8 mouse cellular contexts compared by ENCODE assay signal in genomic region chr5:117068808-117069497, GRCm38 (mm10). TPM values are rescaled to one million over a fixed set of nuclear protein-coding genes. Genes with fewer than 3 reads are reported as not detected.
DNase-seq lines count a peak whose midpoint lies in the region; ATAC-seq lines count a peak whose summit lies in the region.

No protein-coding gene starts in this region.

- no peaks in the 10 kb centered on the region for H3K27me3 ChIP-seq in heart, embryonic 16.5 days (ENCODE audit: control insufficient read depth, insufficient read depth, low read length)
- no peaks in the 10 kb centered on the region for H3K27me3 ChIP-seq in midbrain, embryonic 14.5 days (ENCODE audit: control insufficient read depth, insufficient read depth, low read length)

- H3K9me3 ChIP-seq in heart, embryonic 16.5 days (replicated peaks; ENCODE audit: control insufficient read depth, low read length) = peaks cover 5% of the 10 kb centered on the region; the same call in 1 of the 2 replicates
- no peaks in the 10 kb centered on the region for H3K9me3 ChIP-seq in midbrain, embryonic 14.5 days (ENCODE audit: control insufficient read depth, low read length)

- H3K4me1 ChIP-seq in heart, embryonic 16.5 days (ENCODE audit: control insufficient read depth, insufficient read depth, low read length) = peaks cover 6% of the 10 kb centered on the region; the same call in 1 of the 2 replicates
- no peaks in the 10 kb centered on the region for H3K4me1 ChIP-seq in midbrain, embryonic 14.5 days (ENCODE audit: control insufficient read depth, insufficient read depth, low read length)

- H3K36me3 ChIP-seq in heart, embryonic 16.5 days (ENCODE audit: control insufficient read depth, insufficient read depth) = no peaks in the 10 kb centered on the region
- no peaks in the 10 kb centered on the region for H3K36me3 ChIP-seq in midbrain, embryonic 14.5 days (ENCODE audit: control insufficient read depth, insufficient read depth, low read length)

- 24% methylated on average over 19 of the region's 19 CpGs for WGBS in heart, embryonic 16.5 days
- 40% methylated on average over 19 of the region's 19 CpGs for WGBS in midbrain, embryonic 14.5 days

- H3K4me2 ChIP-seq in heart, embryonic 16.5 days (ENCODE audit: low read depth, low read length) = peak overlapping the region; percentile 48; the same call in 1 of the 2 replicates
- H3K4me2 ChIP-seq in midbrain, embryonic 14.5 days (ENCODE audit: low read length) = peak overlapping the region; percentile 35

- no peak overlapping the region for H3K4me3 ChIP-seq in heart, embryonic 16.5 days (ENCODE audit: low read length)
- H3K4me3 ChIP-seq in midbrain, embryonic 14.5 days (replicated peaks; ENCODE audit: low read depth, low read length) = no peak overlapping the region

- no peak overlapping the region for H3K9ac ChIP-seq in heart, embryonic 16.5 days (ENCODE audit: low read length)
- H3K9ac ChIP-seq in midbrain, embryonic 14.5 days (replicated peaks; ENCODE audit: low read length) = no peak overlapping the region

- DNase-seq in layer of hippocampus, adult 9-10 months (ENCODE audit: low spot score) = peak; percentile 12
- DNase-seq in layer of hippocampus, postnatal 36 days = no peak
- DNase-seq in embryo, embryonic 11 days = peak; percentile 70
- DNase-seq in midbrain, embryonic 14.5 days = no peak
- DNase-seq in adrenal gland, adult (ENCODE audit: inconsistent age in 2 of 2, low spot score in 1 of 2) = no peak
- DNase-seq in kidney, adult 18-20 months = no peak

- no peak overlapping the region for H3K27ac ChIP-seq in heart, embryonic 16.5 days (ENCODE audit: low read length)
- no peak overlapping the region for H3K27ac ChIP-seq in midbrain, embryonic 14.5 days (replicated peaks; ENCODE audit: low read depth, low read length)

- no peak for ATAC-seq in heart, embryonic 16.5 days (replicated peaks; ENCODE audit: extremely low read depth, insufficient read depth, low FRiP score)
- no peak for ATAC-seq in midbrain, embryonic 14.5 days (ENCODE audit: low FRiP score, low TSS enrichment)
- ATAC-seq in megakaryocyte progenitor cell, adult 5-6 weeks (replicated peaks; ENCODE audit: poor library complexity) = no peak

RNA-seq across cellular contexts. Expression of gene Suds3, which starts 47.0 kb away (rescaled TPM):
- total RNA-seq in layer of hippocampus, postnatal 36 days (2021) = 100 to 1,000 TPM; 117 to 119 TPM
- 56.1 and 58.2 TPM in 2 replicates for polyA plus RNA-seq in heart, embryonic 16.5 days (2015; fragmentation: Nextera tagmentation; extraction: Ambion mirVana)
- 52.9 and 83.1 TPM in 2 replicates for polyA plus RNA-seq in midbrain, embryonic 14.5 days (2014; fragmentation: Nextera tagmentation; extraction: Ambion mirVana)
- 20.0 and 23.2 TPM in 2 replicates for total RNA-seq in megakaryocyte progenitor cell, adult 5-6 weeks (2015)
- total RNA-seq in megakaryocyte progenitor cell, adult 5-6 weeks (2017) = 106 and 114 TPM in 2 replicates

RNA-seq across cellular contexts. Expression of gene Taok3, which starts 51.0 kb away (rescaled TPM):
- total RNA-seq in layer of hippocampus, postnatal 36 days (2021) = 10 to 100 TPM; 55.3 to 63.5 TPM
- 12.8 and 19.2 TPM in 2 replicates for polyA plus RNA-seq in heart, embryonic 16.5 days (2015; fragmentation: Nextera tagmentation; extraction: Ambion mirVana)
- polyA plus RNA-seq in midbrain, embryonic 14.5 days (2014; fragmentation: Nextera tagmentation; extraction: Ambion mirVana) = 50.3 and 52.6 TPM in 2 replicates
- total RNA-seq in megakaryocyte progenitor cell, adult 5-6 weeks (2015) = 62.9 and 66.8 TPM in 2 replicates
- 43.6 and 57.8 TPM in 2 replicates for total RNA-seq in megakaryocyte progenitor cell, adult 5-6 weeks (2017)

Comparison
In these comparisons a context has a peak if more than half of its experiments do, and no peak if none do; other contexts are left out.
1. DNase-seq: peak in layer of hippocampus, adult 9-10 months (single experiment) and embryo, embryonic 11 days (single experiment); none in layer of hippocampus, postnatal 36 days (0 of 2), midbrain, embryonic 14.5 days (single experiment), adrenal gland, adult (0 of 2) and kidney, adult 18-20 months (single experiment).